Mouse (Mus musculus) spleen, adult 2 months (tissue): ENCODE results near the gene Map3k9. TPM values are rescaled to one million over a fixed set of nuclear protein-coding genes. Genes with fewer than 3 reads are reported as not detected.

Experiments
- DNase-seq, 2 experiments: peaks; one replicate each; pipeline versions ENCODE4 v3.0.0 to v3.0.0-alpha.2; 2012 to 2021; ENCODE audit warnings: low spot score in 2 of 2, low read depth in 1 of 2
- H3K27ac ChIP-seq: fragments of 200-500 bp; 2 replicates; pipeline ENCODE4 v1.5.1; 2012; ENCODE audit warnings: low read length, inconsistent platforms; ENCODE audit not compliant: insufficient read depth
- H3K27me3 ChIP-seq: fragments of 200-500 bp; 2 replicates; pipeline ENCODE4 v1.6.1; 2012; ENCODE audit warnings: mild to moderate bottlenecking, moderate library complexity, low read length, inconsistent platforms; ENCODE audit not compliant: control insufficient read depth, insufficient read depth
- H3K36me3 ChIP-seq: fragments of 200-500 bp; 2 replicates; pipeline ENCODE4 v1.6.1; 2012; ENCODE audit warnings: mild to moderate bottlenecking, low read length, inconsistent platforms; ENCODE audit not compliant: control insufficient read depth, insufficient read depth
- H3K4me1 ChIP-seq: fragments of 200-500 bp; 2 replicates; pipeline ENCODE4 v1.6.1; 2011; ENCODE audit warnings: inconsistent platforms; ENCODE audit not compliant: control insufficient read depth, insufficient read depth, insufficient read length
- H3K4me3 ChIP-seq: fragments of 200-500 bp; 2 replicates; pipeline ENCODE4 v1.5.1; 2011; ENCODE audit warnings: mild to moderate bottlenecking, inconsistent platforms; ENCODE audit not compliant: insufficient read depth, insufficient read length; ENCODE audit errors: extremely low read depth
- CTCF ChIP-seq: fragments of 200-500 bp; IDR thresholded peaks from 2 replicates; pipeline ENCODE4 v1.5.1; 2011; ENCODE audit warnings: mild to moderate bottlenecking, inconsistent platforms; ENCODE audit not compliant: insufficient read depth, insufficient read length, insufficient replicate concordance; ENCODE audit errors: extremely low read depth
- POLR2A ChIP-seq: fragments of 200-500 bp; IDR thresholded peaks from 2 replicates; pipeline ENCODE4 v1.6.1; 2011; ENCODE audit warnings: low read depth, low read length, inconsistent platforms
- WGBS: fragments of 180-500 bp; shearing (Covaris S2); methylation state at CpG from one replicate; pipeline ENCODE4 v1.1.7; 2018; 5-methylcytosine and 5-hydroxymethylcytosine counted together
- polyA plus RNA-seq: library from polyadenylated mRNA; depleted of rRNA; stranded (reverse); fragments of >200 nt; gene quantifications from 2 replicates; pipeline ENCODE4 v1.2.3, GENCODE M21; 2012

Gene Map3k9
- polyA plus RNA-seq, 1 experiment, result 2.9 TPM

- no peaks in the 10 kb centered on the region for H3K27me3 ChIP-seq
- no peak overlapping the region for H3K4me3 ChIP-seq
- no peaks in the 10 kb centered on the region; the same call in 1 of the 2 replicates for H3K4me1 ChIP-seq
- TF ChIP-seq POLR2A (no peak), CTCF (no peak)
- no peak overlapping the region for H3K27ac ChIP-seq
- no peaks in the 10 kb centered on the region for H3K36me3 ChIP-seq
- 90% methylated on average over 5 of the region's 5 CpGs for WGBS
- DNase-seq, result no peak
Observed at GRCm38 (mm10) chr12:81806114-81806513, 25.1 kb upstream of the Map3k9 start.

- no peak overlapping the region for H3K27ac ChIP-seq
- DNase-seq, result no peak
- WGBS, result 89% methylated on average over 7 of the region's 7 CpGs
- H3K4me1 ChIP-seq, result no peaks in the 10 kb centered on the region; the same call in 1 of the 2 replicates
- no peaks in the 10 kb centered on the region for H3K36me3 ChIP-seq
- TF ChIP-seq POLR2A, result no peak
- no peak for TF ChIP-seq CTCF
- no peaks in the 10 kb centered on the region for H3K27me3 ChIP-seq
- H3K4me3 ChIP-seq, result no peak overlapping the region
Observed at GRCm38 (mm10) chr12:81803803-81804202, 22.8 kb upstream of the Map3k9 start.

GRCm38 (mm10) chr12:81803016-81803415 lies 22.0 kb upstream of the Map3k9 start:
- TF ChIP-seq POLR2A (no peak), CTCF (no peak)
- H3K27me3 ChIP-seq, result no peaks in the 10 kb centered on the region
- 95% methylated on average over 3 of the region's 3 CpGs for WGBS
- DNase-seq, result no peak
- H3K27ac ChIP-seq, result no peak overlapping the region
- H3K4me1 ChIP-seq, result no peaks in the 10 kb centered on the region; the same call in 1 of the 2 replicates
- no peaks in the 10 kb centered on the region for H3K36me3 ChIP-seq
- H3K4me3 ChIP-seq, result no peak overlapping the region

- Histone ChIP-seq H3K4me3 (no peak overlapping the region), H3K27ac (no peak overlapping the region), H3K36me3 (no peaks in the 10 kb centered on the region), H3K27me3 (no peaks in the 10 kb centered on the region), H3K4me1 (no peaks in the 10 kb centered on the region)
- 77% methylated on average over 9 of the region's 9 CpGs for WGBS
- TF ChIP-seq POLR2A (no peak), CTCF (no peak)
- DNase-seq, result no peak
Observed at GRCm38 (mm10) chr12:81801134-81801533, 20.2 kb upstream of the Map3k9 start.

GRCm38 (mm10) chr12:81796541-81796940 lies 15.6 kb upstream of the Map3k9 start:
- peak; percentile 40 to 74 for DNase-seq
- Histone ChIP-seq H3K36me3 (no peaks in the 10 kb centered on the region), H3K4me1 (no peaks in the 10 kb centered on the region), H3K27ac (no peak overlapping the region), H3K27me3 (no peaks in the 10 kb centered on the region), H3K4me3 (no peak overlapping the region)
- no peak for TF ChIP-seq POLR2A
- TF ChIP-seq CTCF, result peak; percentile 76; the same call in 1 of the 2 replicates
- 6% methylated on average over 7 of the region's 7 CpGs for WGBS

GRCm38 (mm10) chr12:81792511-81793218 lies 11.7 kb upstream of the Map3k9 start:
- no peak overlapping the region for H3K4me3 ChIP-seq
- H3K4me1 ChIP-seq, result no peaks in the 10 kb centered on the region
- H3K27me3 ChIP-seq, result no peaks in the 10 kb centered on the region
- H3K36me3 ChIP-seq, result no peaks in the 10 kb centered on the region
- no peak for DNase-seq
- WGBS, result 35% methylated on average over 6 of the region's 6 CpGs
- H3K27ac ChIP-seq, result no peak overlapping the region
- no peak for TF ChIP-seq CTCF

- no peak overlapping the region for H3K27ac ChIP-seq
- no peaks in the 10 kb centered on the region for H3K27me3 ChIP-seq
- TF ChIP-seq CTCF, result no peak
- TF ChIP-seq POLR2A, result no peak
- WGBS, result 63% methylated on average over 2 of the region's 2 CpGs
- no peaks in the 10 kb centered on the region for H3K36me3 ChIP-seq
- no peak for DNase-seq
- no peak overlapping the region for H3K4me3 ChIP-seq
- H3K4me1 ChIP-seq, result no peaks in the 10 kb centered on the region
Observed at GRCm38 (mm10) chr12:81789499-81789898, 8.5 kb upstream of the Map3k9 start.
